Mouse (Mus musculus): Measurements from ENCODE around the gene Tbl3.

Tbl3 gene

GRCm38 (mm10) chr17:24706982-24707800 lies at the start of gene Tbl3:
Gene Tbl3 (minus strand): TSS chr17:24707660.
- DNase-seq, result peak; percentile 77 to 84

DNA sequence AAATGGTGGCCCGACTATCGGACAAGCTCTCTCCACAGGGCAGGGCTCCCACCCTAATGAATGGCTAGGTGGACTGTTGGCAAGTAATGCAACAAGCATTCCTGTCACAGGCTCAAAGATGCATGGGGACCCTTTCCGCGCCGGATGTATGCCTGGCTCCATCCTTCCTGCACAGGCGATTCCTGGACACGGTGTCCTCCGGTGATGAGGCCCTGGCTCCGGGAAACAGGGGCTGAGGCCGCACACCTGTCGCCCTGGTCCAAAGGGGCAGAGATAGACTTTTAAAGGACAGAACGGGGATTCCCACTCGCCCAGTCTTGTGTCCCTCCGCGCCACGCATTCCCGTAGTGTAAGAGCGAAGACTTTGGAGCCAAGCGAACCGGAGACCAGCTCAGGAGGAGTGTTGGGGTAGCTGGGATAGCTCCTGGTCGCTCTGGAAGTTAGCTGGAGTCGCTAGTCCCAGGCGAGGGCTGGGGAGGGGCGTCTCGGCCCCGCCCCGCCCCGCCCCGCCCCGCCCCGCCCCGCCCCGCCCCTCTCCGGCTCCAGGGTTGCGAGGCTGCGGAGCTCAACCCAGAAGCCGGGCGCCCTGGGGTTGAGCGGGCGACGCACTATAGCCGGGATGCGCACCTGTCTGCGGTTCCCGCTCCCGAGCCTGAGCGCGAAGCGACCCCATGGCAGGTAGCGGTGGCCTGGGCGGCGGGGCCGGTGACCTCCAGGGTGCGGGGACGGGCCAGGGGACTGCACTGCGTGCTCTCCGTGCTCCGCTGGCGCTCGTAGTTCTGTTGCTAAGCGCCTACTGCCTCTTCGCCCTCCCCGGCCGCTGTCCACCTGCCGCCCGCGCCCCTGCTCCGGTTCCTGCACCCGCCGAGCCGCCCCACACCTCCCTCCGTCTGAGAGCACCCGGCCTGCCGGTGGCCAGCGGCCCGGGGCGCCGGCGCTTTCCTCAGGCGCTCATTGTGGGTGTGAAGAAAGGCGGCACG lies 45.2 kb upstream of the Tbl3 start, which contains the start of gene Hs3st6:
Gene Hs3st6 (plus strand): TSS at position 574 of the 980 bp plus-strand sequence.
- no peak for DNase-seq

DNA sequence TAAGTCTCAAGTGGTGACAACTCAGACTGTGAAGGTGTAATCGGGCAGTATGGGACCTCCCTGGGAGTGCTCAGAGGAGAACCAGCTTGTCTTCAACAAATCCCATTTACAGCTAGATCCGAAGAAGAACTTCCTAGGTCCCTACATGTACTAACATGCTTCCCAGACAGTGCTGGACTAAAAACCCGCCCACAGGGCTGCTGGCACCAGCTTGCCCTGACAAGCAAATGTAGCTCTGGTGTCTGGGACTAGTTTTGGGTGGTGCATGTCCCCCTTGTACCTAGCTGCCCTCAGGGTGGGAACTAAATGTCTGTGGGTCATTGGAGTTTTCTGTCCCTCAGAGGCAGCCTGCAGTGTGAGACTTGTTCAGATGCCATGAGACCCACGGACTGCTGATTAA lies 44.1 kb upstream of the Tbl3 start:
- DNase-seq, result no peak

DNA sequence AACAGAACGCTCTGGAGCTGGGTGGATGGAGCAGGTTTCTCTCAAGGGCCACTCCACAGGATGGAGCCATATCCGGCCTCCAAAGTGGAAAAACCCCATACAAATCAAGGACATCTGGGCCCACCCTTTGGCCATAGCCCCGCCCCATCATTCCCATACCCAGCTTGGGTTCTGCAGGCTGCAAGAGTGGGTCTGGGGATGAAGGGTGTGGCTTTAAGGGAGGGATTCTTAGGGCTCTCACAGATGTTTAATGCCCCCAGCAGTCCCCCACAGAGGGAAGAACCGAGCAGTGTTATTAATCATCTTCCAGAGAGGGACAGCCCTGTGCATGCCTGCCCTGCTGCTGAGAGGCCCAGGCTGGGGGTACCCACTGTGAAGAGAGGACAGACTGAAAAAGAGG lies 39.5 kb upstream of the Tbl3 start:
- no peak for DNase-seq

DNA sequence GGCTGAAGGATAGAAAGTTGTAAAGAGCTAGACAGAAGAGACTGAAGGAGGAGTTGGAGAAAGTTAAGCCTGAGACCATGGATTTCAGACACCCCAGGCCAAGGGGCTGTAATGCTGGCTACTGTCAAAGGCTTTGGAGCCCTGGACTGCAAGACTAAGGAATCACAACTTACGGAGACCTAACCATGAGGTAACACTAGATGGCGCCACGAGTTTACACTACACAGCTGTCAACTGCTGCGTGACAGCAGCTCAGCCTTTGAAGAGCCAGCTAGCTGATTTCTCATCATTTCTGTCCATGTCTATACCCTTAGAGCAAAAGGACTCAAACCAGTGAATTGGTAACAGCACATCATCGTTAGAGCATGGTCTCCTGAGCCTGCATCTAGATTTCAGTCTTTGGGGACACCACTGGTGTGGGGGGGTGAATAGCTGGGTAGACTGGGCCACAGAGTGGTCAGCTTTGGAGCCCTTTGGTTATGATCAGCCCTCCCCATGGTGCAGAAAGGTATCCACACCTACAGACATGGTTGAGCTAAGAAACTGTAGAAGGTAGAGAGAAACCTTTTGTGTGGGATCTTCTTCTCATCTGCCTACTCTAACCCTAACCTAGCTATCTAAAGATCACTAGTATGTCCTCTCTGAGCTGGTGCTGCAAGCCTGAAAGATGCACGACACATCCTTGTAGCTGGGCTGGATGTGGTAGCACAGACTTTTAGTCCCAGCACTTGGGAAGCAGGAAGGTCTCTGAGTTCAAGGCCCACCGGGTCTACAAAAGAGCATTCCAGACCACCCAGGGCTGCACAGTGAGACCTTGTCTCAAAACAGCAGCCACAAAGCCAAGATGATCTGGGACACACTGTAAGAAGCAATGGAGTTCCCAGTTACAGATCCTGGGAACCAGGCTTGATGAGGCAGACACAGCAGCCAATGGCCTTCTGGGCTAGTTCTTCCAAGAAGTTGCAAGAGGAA lies 38.4 kb upstream of the Tbl3 start:
- peak; percentile 46 to 53 for DNase-seq

GRCm38 (mm10) chr17:24744381-24744780 lies 36.9 kb upstream of the Tbl3 start:
- DNase-seq, result no peak

DNA sequence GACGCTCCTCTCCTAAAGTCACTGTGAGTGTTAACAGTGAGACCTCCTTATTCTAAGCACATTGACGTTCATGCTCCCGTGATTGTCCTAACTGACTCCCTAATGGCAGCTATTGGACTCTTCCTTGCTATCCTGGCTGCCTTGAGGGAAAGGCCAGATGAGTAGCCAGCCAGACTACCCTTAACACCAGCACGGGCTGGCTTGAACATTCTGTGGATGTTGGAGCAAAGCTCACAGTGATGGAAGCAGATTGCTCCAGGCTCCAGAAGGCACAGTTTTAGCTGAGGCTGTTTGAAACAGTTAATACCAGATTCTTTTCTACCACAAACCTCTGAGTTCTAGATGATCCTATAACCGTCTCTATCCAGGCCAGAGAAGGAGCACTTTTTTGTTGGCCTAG lies 36.4 kb upstream of the Tbl3 start:
- no peak for DNase-seq

GRCm38 (mm10) chr17:24742307-24742706 lies 34.8 kb upstream of the Tbl3 start:
- DNase-seq, result no peak

DNA sequence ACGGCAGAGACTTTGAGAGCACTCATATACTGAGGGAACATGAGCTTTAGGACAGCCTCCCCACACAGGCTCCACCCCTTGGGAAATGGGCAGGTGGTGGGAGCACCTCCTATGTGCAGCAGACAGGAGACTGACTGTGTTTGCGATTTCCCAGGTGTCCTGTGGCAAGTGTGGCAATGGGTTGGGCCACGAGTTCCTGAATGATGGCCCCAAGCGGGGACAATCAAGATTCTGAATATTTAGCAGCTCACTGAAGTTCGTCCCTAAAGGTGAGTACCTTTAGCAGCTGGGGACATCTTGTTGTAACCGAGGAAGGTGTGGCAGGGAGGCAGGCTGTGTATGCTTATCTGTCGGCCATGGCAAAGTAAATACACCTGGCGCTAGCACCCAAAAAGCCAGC lies 32.5 kb upstream of the Tbl3 start:
- DNase-seq, result no peak

DNA sequence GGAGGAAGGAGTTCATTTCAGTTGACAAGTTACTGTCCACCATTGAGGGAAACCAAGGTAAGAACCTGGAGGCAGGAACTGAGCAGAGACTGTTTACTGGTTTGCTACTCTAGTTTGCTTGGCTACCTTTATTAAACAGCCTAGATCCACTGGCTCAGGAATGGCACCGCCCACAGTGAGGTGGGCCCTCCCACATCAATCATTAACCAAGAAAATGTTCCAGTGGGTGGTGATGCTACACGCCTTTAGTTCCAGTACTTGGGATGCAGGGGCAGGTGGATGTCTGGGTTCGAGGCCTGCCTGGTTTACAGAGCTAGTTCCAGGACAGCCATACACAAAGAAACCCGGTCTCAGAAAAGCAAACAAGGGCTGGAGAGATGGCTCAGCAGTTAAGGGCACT lies 30.8 kb upstream of the Tbl3 start:
- no peak for DNase-seq

GRCm38 (mm10) chr17:24737135-24737810 lies 29.8 kb upstream of the Tbl3 start:
- no peak for DNase-seq

GRCm38 (mm10) chr17:24736330-24737051 lies 29.0 kb upstream of the Tbl3 start, which contains the start of gene Msrb1:
Gene Msrb1 (plus strand): TSS chr17:24736642.
- peak; percentile 93 to 97 for DNase-seq

DNA sequence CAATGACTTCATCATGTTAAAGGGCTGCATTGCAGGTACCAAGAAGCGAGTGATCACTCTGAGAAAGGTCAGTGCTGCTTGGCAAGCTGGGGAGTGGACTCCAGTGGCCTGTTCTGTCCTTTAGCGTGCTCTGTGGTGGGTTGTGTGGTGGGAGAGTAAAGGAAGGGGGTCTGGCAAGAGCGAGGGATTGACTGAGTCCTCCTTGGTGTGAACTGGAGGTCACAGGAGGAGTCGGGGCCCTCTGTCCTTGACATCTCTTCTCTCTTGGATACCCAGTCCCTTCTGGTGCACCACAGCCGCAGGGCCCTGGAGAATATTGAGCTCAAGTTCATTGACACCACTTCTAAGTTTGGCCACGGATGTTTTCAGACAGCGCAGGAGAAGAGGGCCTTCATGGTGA lies 28.0 kb upstream of the Tbl3 start:
- no peak for DNase-seq

GRCm38 (mm10) chr17:24734513-24734912 lies 27.1 kb upstream of the Tbl3 start:
- DNase-seq, result no peak

DNA sequence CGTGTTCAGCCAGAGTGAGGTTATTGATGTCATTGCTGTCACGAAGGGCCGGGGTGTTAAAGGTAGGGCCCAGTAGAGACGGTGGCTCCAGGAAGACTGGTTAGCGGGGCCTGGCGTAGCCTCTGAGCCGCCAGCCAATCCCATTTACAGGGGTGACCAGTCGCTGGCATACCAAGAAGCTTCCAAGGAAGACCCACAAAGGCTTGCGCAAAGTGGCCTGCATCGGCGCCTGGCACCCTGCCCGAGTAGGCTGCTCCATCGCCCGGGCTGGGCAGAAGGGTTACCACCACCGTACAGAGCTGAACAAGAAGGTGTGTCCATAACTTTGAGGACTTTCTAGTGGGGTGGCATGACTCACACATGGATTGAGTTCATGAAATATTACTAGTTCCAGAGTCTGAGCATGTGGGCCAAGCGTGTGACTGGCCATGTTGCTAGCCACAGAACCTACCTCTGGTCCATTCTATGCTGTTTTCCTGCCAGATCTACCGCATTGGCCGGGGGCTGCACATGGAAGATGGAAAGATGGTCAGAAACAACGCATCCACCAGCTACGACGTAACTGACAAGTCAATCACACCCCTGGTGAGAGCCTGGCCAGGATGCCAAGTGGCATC lies 26.1 kb upstream of the Tbl3 start:
- DNase-seq, result no peak

DNA sequence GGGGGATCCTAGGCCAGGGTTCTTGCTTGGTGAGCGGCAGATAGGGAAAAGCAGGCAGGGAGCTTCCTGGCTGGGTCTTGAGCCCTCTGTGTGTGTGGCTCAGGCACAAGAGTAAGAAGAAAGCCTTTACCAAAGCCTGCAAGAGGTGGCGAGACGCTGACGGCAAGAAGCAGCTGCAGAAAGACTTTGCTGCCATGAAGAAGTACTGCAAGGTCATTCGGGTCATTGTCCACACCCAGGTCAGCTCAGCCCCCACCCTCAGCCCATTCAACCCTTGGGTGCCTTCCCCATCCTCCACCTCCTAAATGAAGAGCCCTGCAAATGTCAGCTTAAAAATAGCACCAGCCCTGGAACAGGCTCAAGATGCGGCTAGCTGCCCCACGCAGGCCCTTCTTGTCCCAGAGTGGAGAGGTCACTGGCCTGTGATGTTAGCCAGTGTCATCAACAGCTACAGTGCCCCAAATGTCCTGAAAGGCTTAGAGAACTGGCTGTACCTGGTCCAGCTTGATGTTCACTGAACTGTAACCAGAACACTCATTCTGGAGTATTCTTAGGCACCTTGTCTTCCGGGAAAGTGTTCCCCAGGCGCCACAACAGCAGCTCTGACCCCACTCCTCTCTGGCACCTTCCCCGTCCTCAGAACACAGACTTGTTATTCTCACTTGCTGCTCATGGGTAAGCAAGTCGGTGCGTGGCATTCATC lies 24.9 kb upstream of the Tbl3 start:
- DNase-seq, result no peak

DNA sequence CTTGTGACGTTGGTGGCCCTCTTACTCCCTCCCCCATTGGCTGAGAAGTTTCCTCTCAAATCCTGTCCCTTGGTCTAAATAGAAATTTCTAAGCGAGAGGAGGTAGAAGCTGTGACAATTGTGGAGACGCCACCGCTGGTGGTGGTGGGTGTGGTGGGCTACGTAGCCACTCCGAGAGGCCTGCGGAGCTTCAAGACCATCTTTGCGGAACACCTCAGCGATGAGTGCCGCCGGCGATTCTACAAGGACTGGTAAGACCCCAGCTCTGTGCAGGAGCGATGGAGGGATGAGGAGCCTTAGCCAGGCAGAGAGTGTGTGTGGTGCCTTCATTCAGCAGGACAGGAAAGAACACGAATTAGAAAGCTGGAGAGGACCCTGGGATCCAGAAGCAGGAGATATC lies 23.3 kb upstream of the Tbl3 start:
- no peak for DNase-seq

- no peak for DNase-seq
Measured at GRCm38 (mm10) chr17:24729067-24729466, 21.6 kb upstream of the Tbl3 start.

- DNase-seq, result no peak
Measured at GRCm38 (mm10) chr17:24728184-24728583, 20.7 kb upstream of the Tbl3 start.

GRCm38 (mm10) chr17:24727618-24728017 lies 20.2 kb upstream of the Tbl3 start, which contains the start of gene Rpl3l:
Gene Rpl3l (plus strand): TSS chr17:24727820.
- no peak for DNase-seq

Data from thymus, adult 18-20 months (tissue).